Mouse (Mus musculus): ENCODE results near the gene Prdx6. TPM values are rescaled to one million over a fixed set of nuclear protein-coding genes. Genes with fewer than 3 reads are reported as not detected.
"Not testable (repeated sequence)": the region's sequence is repeated elsewhere in the genome, so short reads cannot be mapped to it uniquely, and the experiment has no call there.

Gene Prdx6
- total RNA-seq, 2 experiments from 2014 or later, result 328 to 335 TPM

DNA sequence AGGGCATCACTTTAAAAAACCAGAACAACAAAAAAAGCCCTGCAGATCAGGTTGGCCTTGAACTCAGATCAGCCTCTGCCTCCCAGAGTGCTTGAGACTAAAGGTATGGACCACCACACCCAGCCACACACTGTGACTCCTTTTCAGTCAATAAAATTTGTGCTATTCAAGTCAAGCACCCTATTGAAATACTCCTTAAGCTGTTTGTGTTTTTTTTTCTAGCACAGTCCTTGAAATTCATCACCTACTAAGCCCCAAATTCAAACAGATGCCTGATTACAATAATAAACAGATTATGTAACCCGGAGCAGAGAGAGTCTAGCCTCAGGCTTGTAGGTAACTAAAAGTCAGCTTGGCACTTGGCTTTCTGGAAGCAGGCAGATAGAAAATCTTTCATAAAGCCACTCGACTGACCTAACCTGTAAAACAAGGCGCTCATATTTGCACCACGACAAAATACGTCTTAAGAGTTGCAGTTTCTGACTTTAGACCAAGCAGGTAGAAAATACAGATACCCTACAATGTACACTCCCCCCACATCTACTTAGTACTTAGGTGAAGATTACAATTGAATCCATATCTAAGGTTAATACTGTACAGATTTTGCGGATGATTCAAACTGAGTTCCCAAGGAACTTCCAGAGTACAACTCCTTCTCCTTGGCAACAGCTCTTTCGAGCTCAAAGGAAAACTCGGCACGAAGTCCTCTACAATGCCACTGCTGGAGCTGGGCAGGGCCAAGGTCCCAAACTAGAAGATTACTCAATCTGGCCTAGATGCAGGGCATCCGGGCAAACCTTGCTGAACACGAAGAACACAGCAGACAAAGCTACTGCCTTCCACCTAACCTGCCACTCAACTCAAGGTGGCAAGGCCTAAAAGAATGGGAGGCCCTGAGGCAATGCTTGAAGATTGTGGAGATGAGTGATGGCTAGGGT is 3.1 kb downstream of the Prdx6 start:
- DNase-seq (ENCODE audit: low spot score in 2 of 2), result no peak
- H3K4me3 ChIP-seq, result peak overlapping the region; percentile 97
- no peak for TF ChIP-seq CTCF (conservative IDR thresholded peaks at IDR 0.05)
- peak overlapping the region; percentile 99 for H3K27ac ChIP-seq

GRCm38 (mm10) chr1:161247176-161247575 is 3.8 kb downstream of the Prdx6 start:
- no peak for DNase-seq (ENCODE audit: low spot score in 2 of 2)
- TF ChIP-seq CTCF (conservative IDR thresholded peaks at IDR 0.05), result no peak
- peak overlapping the region; percentile 99 for H3K27ac ChIP-seq
- peak overlapping the region; percentile 97 for H3K4me3 ChIP-seq

GRCm38 (mm10) chr1:161237750-161238149 is 13.3 kb downstream of the Prdx6 start:
- Histone ChIP-seq H3K4me3 (no peak overlapping the region), H3K27ac (no peak overlapping the region)
- TF ChIP-seq CTCF (conservative IDR thresholded peaks at IDR 0.05), result no peak
- DNase-seq (ENCODE audit: low spot score in 2 of 2), result no peak

- TF ChIP-seq CTCF (conservative IDR thresholded peaks at IDR 0.05), result no peak
- no peak for DNase-seq (ENCODE audit: low spot score in 2 of 2)
- Histone ChIP-seq H3K4me3 (no peak overlapping the region), H3K27ac (no peak overlapping the region)
Measured at GRCm38 (mm10) chr1:161237339-161237738, 13.7 kb downstream of the Prdx6 start.

DNA sequence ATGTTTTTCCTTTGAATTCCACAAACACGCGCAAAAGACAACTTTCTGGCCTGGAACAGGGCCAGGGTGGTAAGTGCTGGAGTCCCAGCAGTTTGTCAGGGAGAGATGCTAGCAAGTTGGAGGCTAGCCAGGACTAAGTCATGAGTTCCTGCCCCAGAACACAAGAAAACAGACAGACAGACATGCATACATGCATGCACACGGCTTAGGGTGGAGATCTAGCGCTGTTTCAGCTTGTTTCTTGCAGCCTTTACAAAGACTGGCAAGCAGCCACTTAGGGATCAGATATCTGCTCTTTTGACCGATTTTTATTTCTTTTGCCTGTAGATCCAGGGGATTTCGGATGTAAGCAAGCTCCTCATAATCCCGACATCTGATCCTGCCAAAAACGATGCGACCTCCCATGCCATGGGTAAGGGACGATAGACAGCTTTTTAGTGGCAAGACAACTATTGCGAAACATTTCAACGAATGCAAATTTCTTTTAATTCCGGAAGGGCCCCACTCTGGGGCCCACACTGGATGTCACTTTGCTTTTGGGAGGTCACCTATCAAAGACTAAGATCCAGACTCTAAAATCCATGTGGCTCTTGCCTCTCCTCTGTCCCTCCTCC is 17.7 kb downstream of the Prdx6 start:
- TF ChIP-seq CTCF (conservative IDR thresholded peaks at IDR 0.05), result no peak
- no peak overlapping the region for H3K4me3 ChIP-seq
- H3K27ac ChIP-seq, result no peak overlapping the region

GRCm38 (mm10) chr1:161232181-161232580 is 18.8 kb downstream of the Prdx6 start:
- DNase-seq (ENCODE audit: low spot score in 2 of 2), result no peak
- Histone ChIP-seq H3K27ac (no peak overlapping the region), H3K4me3 (no peak overlapping the region)
- TF ChIP-seq CTCF (conservative IDR thresholded peaks at IDR 0.05), result no peak

More for the DNA sequence above, 17.7 kb downstream of the Prdx6 start:
- DNase-seq (ENCODE audit: low spot score in 2 of 2), result no peak

- peak; percentile 61 to 72 for DNase-seq (ENCODE audit: low spot score in 2 of 2)
- no peak for TF ChIP-seq CTCF (conservative IDR thresholded peaks at IDR 0.05)
- Histone ChIP-seq H3K27ac (peak overlapping the region; percentile 61; the same call in 1 of the 2 replicates), H3K4me3 (no peak overlapping the region)
Measured at GRCm38 (mm10) chr1:161224837-161225236, 26.2 kb downstream of the Prdx6 start.

DNA sequence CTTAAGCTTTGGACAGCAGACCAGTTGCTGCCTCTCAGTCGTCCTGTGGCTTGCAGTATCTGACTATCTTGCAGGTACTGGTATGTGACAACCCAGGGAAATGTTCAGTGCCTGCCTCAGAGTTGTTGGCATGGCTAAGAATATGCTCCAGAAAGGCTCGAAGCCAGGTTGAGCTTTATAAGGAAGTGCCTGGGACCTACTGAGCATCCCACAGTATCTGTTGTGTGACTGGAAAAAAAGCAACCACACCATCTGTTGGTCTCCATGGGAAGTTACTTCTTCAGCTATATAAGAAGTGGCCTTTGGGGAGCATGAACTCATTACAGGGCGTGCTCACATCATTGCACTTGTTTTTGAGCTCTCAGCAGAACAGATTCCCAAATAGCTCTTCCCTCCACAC is 31.2 kb downstream of the Prdx6 start:
- no peak overlapping the region for H3K4me3 ChIP-seq
- H3K27ac ChIP-seq, result no peak overlapping the region
- no peak for TF ChIP-seq CTCF (conservative IDR thresholded peaks at IDR 0.05)
- DNase-seq (ENCODE audit: low spot score in 2 of 2), result no peak

GRCm38 (mm10) chr1:161214465-161214864 is 36.6 kb downstream of the Prdx6 start:
- H3K27ac ChIP-seq, result no peak overlapping the region
- peak; percentile 75 for TF ChIP-seq CTCF (conservative IDR thresholded peaks at IDR 0.05)

GRCm38 (mm10) chr1:161199856-161200255 is 51.2 kb downstream of the Prdx6 start:
- Histone ChIP-seq H3K4me3 (no peak overlapping the region), H3K27ac (no peak overlapping the region)
- no peak for TF ChIP-seq CTCF (conservative IDR thresholded peaks at IDR 0.05)
- DNase-seq (ENCODE audit: low spot score in 2 of 2), result no peak

More at GRCm38 (mm10) chr1:161214465-161214864, 36.6 kb downstream of the Prdx6 start:
- no peak overlapping the region for H3K4me3 ChIP-seq
- no peak for DNase-seq (ENCODE audit: low spot score in 2 of 2)

GRCm38 (mm10) chr1:161196364-161196763 is 54.7 kb downstream of the Prdx6 start:
- peak; percentile 29; the same call in 1 of the 2 replicates for TF ChIP-seq CTCF (conservative IDR thresholded peaks at IDR 0.05)
- not testable (repeated sequence) for H3K27ac ChIP-seq
- H3K4me3 ChIP-seq, result peak overlapping the region; percentile 55

GRCm38 (mm10) chr1:161195541-161196351 is 55.3 kb downstream of the Prdx6 start:
- peak; percentile 74 to 83 for DNase-seq (ENCODE audit: low spot score in 2 of 2)
- TF ChIP-seq CTCF (conservative IDR thresholded peaks at IDR 0.05), result peak; percentile 96
- peak overlapping the region; percentile 74 for H3K27ac ChIP-seq
- peak overlapping the region; percentile 55 for H3K4me3 ChIP-seq

More at GRCm38 (mm10) chr1:161196364-161196763, 54.7 kb downstream of the Prdx6 start:
- not testable (repeated sequence) for DNase-seq (ENCODE audit: low spot score in 2 of 2)
